Mouse (Mus musculus) liver, embryonic 14.5 days (tissue): Measurements from ENCODE around the gene BC028528.

Experiments
- CTCF ChIP-seq: IDR thresholded peaks from 2 replicates; pipeline ENCODE4 v1.5.1; 2016; ENCODE audit warnings: antibody characterized with exemption, low read depth, control low read depth
- EP300 ChIP-seq: IDR thresholded peaks from 2 replicates; pipeline ENCODE4 v1.6.1; 2016; ENCODE audit warnings: antibody characterized with exemption, low read depth

- TF ChIP-seq EP300 = no peak
- TF ChIP-seq CTCF = no peak
These were observed 38.6 kb upstream of the BC028528 start for GRCm38 (mm10) chr3:95930471-95930789.
